Mouse (Mus musculus): ENCODE data around the gene Dscam.

The Dscam gene

GRCm38 (mm10) chr16:97016244-97016850 lies 154.2 kb downstream of the Dscam start:
- no peak for DNase-seq

- peak in 1 of 2 experiments; percentile 18 for DNase-seq
Observed at GRCm38 (mm10) chr16:97014343-97014742, 156.2 kb downstream of the Dscam start.

GRCm38 (mm10) chr16:97009116-97010055 lies 161.2 kb downstream of the Dscam start:
- DNase-seq, result no peak

- DNase-seq, result no peak
Observed at GRCm38 (mm10) chr16:97007892-97008527, 162.5 kb downstream of the Dscam start.

- no peak for DNase-seq
Observed at GRCm38 (mm10) chr16:97006854-97007182, 163.7 kb downstream of the Dscam start.

GRCm38 (mm10) chr16:97006041-97006853 lies 164.3 kb downstream of the Dscam start:
- no peak for DNase-seq

GRCm38 (mm10) chr16:97003965-97004364 lies 166.6 kb downstream of the Dscam start:
- DNase-seq, result no peak

GRCm38 (mm10) chr16:97002837-97003236 lies 167.7 kb downstream of the Dscam start:
- no peak for DNase-seq

GRCm38 (mm10) chr16:97002189-97002588 lies 168.4 kb downstream of the Dscam start:
- DNase-seq, result no peak

GRCm38 (mm10) chr16:96996854-96997253 lies 173.7 kb downstream of the Dscam start:
- peak; percentile 85 to 87 for DNase-seq

GRCm38 (mm10) chr16:96995858-96996257 lies 174.7 kb downstream of the Dscam start:
- no peak for DNase-seq

- no peak for DNase-seq
Observed at GRCm38 (mm10) chr16:96987396-96987795, 183.2 kb downstream of the Dscam start.

- DNase-seq, result no peak
Observed at GRCm38 (mm10) chr16:96973300-96973699, 197.3 kb downstream of the Dscam start.

- no peak for DNase-seq
Observed at GRCm38 (mm10) chr16:96971768-96972167, 198.8 kb downstream of the Dscam start.

GRCm38 (mm10) chr16:96970412-96970811 lies 200.1 kb downstream of the Dscam start:
- DNase-seq, result no peak

GRCm38 (mm10) chr16:96969643-96970042 lies 200.9 kb downstream of the Dscam start:
- DNase-seq, result no peak

- no peak for DNase-seq
Observed at GRCm38 (mm10) chr16:96968885-96969480, 201.6 kb downstream of the Dscam start.

- DNase-seq, result no peak
Observed at GRCm38 (mm10) chr16:96959695-96960094, 210.9 kb downstream of the Dscam start.

- no peak for DNase-seq
Observed at GRCm38 (mm10) chr16:96945468-96946302, 224.9 kb downstream of the Dscam start.

- DNase-seq, result no peak
Observed at GRCm38 (mm10) chr16:96943648-96944047, 226.9 kb downstream of the Dscam start.

GRCm38 (mm10) chr16:96934795-96935194 lies 235.8 kb downstream of the Dscam start:
- DNase-seq, result no peak
